9 mouse cellular contexts compared by ENCODE assay signal in genomic region chr4:35354046-35354445, GRCm38 (mm10).
A peak's percentile ranks its signal among the peaks of the same experiment; 100 is the strongest.
DNase-seq lines count a peak whose midpoint lies in the region; ATAC-seq and TF ChIP-seq lines count a peak whose summit lies in the region.
"Had no signal": no experiment of that assay in that cellular context is flagged by ENCODE, and none has a peak within 500 bp of the region (broad histone marks: within the 10 kb centered on the region; RNA-seq: fewer than 3 reads in every experiment).

No protein-coding gene starts in this region.

- peak; percentile 75 for ATAC-seq in midbrain, embryonic 12.5 days (ENCODE audit: low FRiP score, low read depth)
- ATAC-seq in midbrain, embryonic 15.5 days (replicated peaks), result no peak
- no peak for ATAC-seq in hindbrain, postnatal 0 days
- ATAC-seq in stomach, embryonic 14.5 days (ENCODE audit: insufficient number of reproducible peaks, insufficient read depth, low FRiP score, low read depth), result peak; percentile 61; the same call in 1 of the 2 replicates

- H3K4me2 ChIP-seq in midbrain, embryonic 12.5 days (replicated peaks), result no peak overlapping the region
- H3K4me2 ChIP-seq in midbrain, embryonic 15.5 days, result no peak overlapping the region
- 0 out of 2 replicates have a peak overlapping the region, but pooled peaks have one; percentile 13 for H3K4me2 ChIP-seq in hindbrain, postnatal 0 days (ENCODE audit: low read depth, low read length)
- no peak overlapping the region for H3K4me2 ChIP-seq in stomach, embryonic 14.5 days (replicated peaks; ENCODE audit: low read depth, low read length)
- H3K4me2 ChIP-seq: liver, embryonic 13.5 days had no signal

- WGBS in midbrain, embryonic 12.5 days, result 69% methylated on average over 14 of the region's 14 CpGs
- WGBS in midbrain, embryonic 15.5 days, result 62% methylated on average over 14 of the region's 14 CpGs
- 59% methylated on average over 14 of the region's 14 CpGs for WGBS in hindbrain, postnatal 0 days
- WGBS in stomach, embryonic 14.5 days, result 37% methylated on average over 14 of the region's 14 CpGs

- H3K9me3 ChIP-seq in midbrain, embryonic 12.5 days, result no peaks in the 10 kb centered on the region
- no peaks in the 10 kb centered on the region for H3K9me3 ChIP-seq in midbrain, embryonic 15.5 days
- no peaks in the 10 kb centered on the region for H3K9me3 ChIP-seq in hindbrain, postnatal 0 days (ENCODE audit: low read length)
- H3K9me3 ChIP-seq in stomach, embryonic 14.5 days (ENCODE audit: control insufficient read depth, low read depth, low read length), result no peaks in the 10 kb centered on the region
- H3K9me3 ChIP-seq: liver, embryonic 13.5 days had no signal

- DNase-seq in gastrocnemius, postnatal 14 days, result peak; percentile 5
- no peak for DNase-seq in gastrocnemius, postnatal 4 days (ENCODE audit: low spot score in 2 of 2)
- no peak for DNase-seq in hindbrain, postnatal 0 days (ENCODE audit: low spot score)
- no peak for DNase-seq in thymus, postnatal 10 days (ENCODE audit: low spot score in 2 of 2)
- no peak for DNase-seq in urinary bladder, postnatal 10 days (ENCODE audit: low spot score)
- DNase-seq: liver, embryonic 13.5 days had no signal

- no peak overlapping the region for H3K27ac ChIP-seq in midbrain, embryonic 12.5 days (replicated peaks)
- H3K27ac ChIP-seq in midbrain, embryonic 15.5 days, result no peak overlapping the region
- H3K27ac ChIP-seq in hindbrain, postnatal 0 days, result no peak overlapping the region
- no peak overlapping the region for H3K27ac ChIP-seq in stomach, embryonic 14.5 days (ENCODE audit: low read length)
- H3K27ac ChIP-seq: liver, embryonic 13.5 days had no signal

- no peaks in the 10 kb centered on the region for H3K27me3 ChIP-seq in midbrain, embryonic 12.5 days
- no peaks in the 10 kb centered on the region for H3K27me3 ChIP-seq in midbrain, embryonic 15.5 days (replicated peaks)
- H3K27me3 ChIP-seq in hindbrain, postnatal 0 days (ENCODE audit: insufficient read depth, low read length), result no peaks in the 10 kb centered on the region
- no peaks in the 10 kb centered on the region for H3K27me3 ChIP-seq in stomach, embryonic 14.5 days (ENCODE audit: control insufficient read depth, insufficient read depth, low read length)
- H3K27me3 ChIP-seq: liver, embryonic 13.5 days had no signal

- 0 out of 2 replicates have a peak, but pooled peaks cover 2% of the 10 kb centered on the region for H3K4me1 ChIP-seq in midbrain, embryonic 12.5 days
- H3K4me1 ChIP-seq in midbrain, embryonic 15.5 days, result no peaks in the 10 kb centered on the region
- H3K4me1 ChIP-seq in hindbrain, postnatal 0 days (ENCODE audit: insufficient read depth, low read length), result no peaks in the 10 kb centered on the region
- peaks cover 6% of the 10 kb centered on the region; the same call in 1 of the 2 replicates for H3K4me1 ChIP-seq in stomach, embryonic 14.5 days (ENCODE audit: control insufficient read depth, insufficient read depth, low read length)
- H3K4me1 ChIP-seq: liver, embryonic 13.5 days had no signal

- intact Hi-C loops in gastrocnemius, postnatal 14 days (cut with DNase I; ENCODE audit: low total_unique reads), result no loop called here

- H3K4me3 ChIP-seq in midbrain, embryonic 12.5 days, result no peak overlapping the region
- H3K4me3 ChIP-seq in midbrain, embryonic 15.5 days, result no peak overlapping the region
- H3K4me3 ChIP-seq in hindbrain, postnatal 0 days (ENCODE audit: low read length), result no peak overlapping the region
- H3K4me3 ChIP-seq in stomach, embryonic 14.5 days (ENCODE audit: low read depth, low read length), result no peak overlapping the region
- H3K4me3 ChIP-seq: liver, embryonic 13.5 days had no signal

- no peak overlapping the region for H3K9ac ChIP-seq in midbrain, embryonic 12.5 days (replicated peaks)
- no peak overlapping the region for H3K9ac ChIP-seq in midbrain, embryonic 15.5 days
- no peak overlapping the region for H3K9ac ChIP-seq in hindbrain, postnatal 0 days (replicated peaks; ENCODE audit: low read length)
- no peak overlapping the region for H3K9ac ChIP-seq in stomach, embryonic 14.5 days (replicated peaks; ENCODE audit: low read depth, low read length)
- H3K9ac ChIP-seq: liver, embryonic 13.5 days had no signal

- no peaks in the 10 kb centered on the region for H3K36me3 ChIP-seq in midbrain, embryonic 12.5 days
- H3K36me3 ChIP-seq in midbrain, embryonic 15.5 days (replicated peaks), result no peaks in the 10 kb centered on the region
- no peaks in the 10 kb centered on the region for H3K36me3 ChIP-seq in hindbrain, postnatal 0 days (ENCODE audit: insufficient read depth, low read length)
- no peaks in the 10 kb centered on the region for H3K36me3 ChIP-seq in stomach, embryonic 14.5 days (ENCODE audit: control insufficient read depth, insufficient read depth, low read length)
- H3K36me3 ChIP-seq: liver, embryonic 13.5 days had no signal

- no peak for TF ChIP-seq CTCF in hindbrain, postnatal 0 days (IDR thresholded peaks at IDR 0.05; ENCODE audit: low read depth)

Comparison
In these comparisons a context has a peak if more than half of its experiments do, and no peak if none do; other contexts are left out.
1. ATAC-seq: peak in midbrain, embryonic 12.5 days (single experiment) and stomach, embryonic 14.5 days (single experiment); none in midbrain, embryonic 15.5 days (single experiment) and hindbrain, postnatal 0 days (single experiment).